Mouse (Mus musculus) hindbrain, embryonic 16.5 days (tissue): ENCODE measurements around the gene Topors. TPM values are rescaled to one million over a fixed set of nuclear protein-coding genes. Genes with fewer than 3 reads are reported as not detected.

Experiments used
- ATAC-seq: fragments of 200-750 bp; cut with Nextera tagmentation; 2 replicates; pipeline ENCODE4 v1.8.0; 2017; ENCODE audit warnings: moderate TSS enrichment, moderate library complexity
- H3K27ac ChIP-seq: fragments of 300-500 bp; sonication (generic); 2 replicates; pipeline ENCODE4 v1.5.1; 2014; ENCODE audit warnings: low read depth, mild to moderate bottlenecking, control low read depth, low read length, moderate library complexity
- H3K27me3 ChIP-seq: fragments of 300-500 bp; sonication (generic); replicated peaks from 2 replicates; pipeline ENCODE4 v1.6.1; 2014; ENCODE audit warnings: low read length; ENCODE audit not compliant: control insufficient read depth, insufficient read depth
- H3K36me3 ChIP-seq: fragments of 300-500 bp; sonication (generic); 2 replicates; pipeline ENCODE4 v1.6.1; 2014; ENCODE audit warnings: mild to moderate bottlenecking, low read length, moderate library complexity, mixed read lengths; ENCODE audit not compliant: control insufficient read depth, insufficient read depth
- H3K4me1 ChIP-seq: fragments of 300-500 bp; sonication (generic); 2 replicates; pipeline ENCODE4 v1.6.1; 2014; ENCODE audit warnings: low read depth, low read length; ENCODE audit not compliant: control insufficient read depth, insufficient read depth
- H3K4me2 ChIP-seq: fragments of 300-500 bp; sonication (generic); 2 replicates; pipeline ENCODE4 v1.6.1; 2014; ENCODE audit warnings: mild to moderate bottlenecking, low read length, control low read depth, moderate library complexity
- H3K4me3 ChIP-seq: fragments of 300-500 bp; sonication (generic); 2 replicates; pipeline ENCODE4 v1.5.1; 2014; ENCODE audit warnings: mild to moderate bottlenecking, low read length, control low read depth, moderate library complexity
- H3K9ac ChIP-seq: fragments of 300-500 bp; sonication (generic); 2 replicates; pipeline ENCODE4 v1.6.1; 2014; ENCODE audit warnings: low read depth, mild to moderate bottlenecking, control low read depth, low read length, moderate library complexity
- H3K9me3 ChIP-seq: fragments of 300-500 bp; sonication (generic); 2 replicates; pipeline ENCODE4 v1.6.1; 2014; ENCODE audit warnings: mild to moderate bottlenecking, low read length, moderate library complexity; ENCODE audit not compliant: control insufficient read depth
- WGBS: fragments of 180-500 bp; shearing (Covaris S2); extraction: QIAGEN DNeasy Blood & Tissue Kit; methylation state at CpG from one replicate; pipeline ENCODE4 v1.1.7; 2014; 5-methylcytosine and 5-hydroxymethylcytosine counted together
- polyA plus RNA-seq: library from polyadenylated mRNA; unstranded; fragments of >200 nt; fragmentation: Nextera tagmentation; extraction: Ambion mirVana; gene quantifications from 2 replicates; pipeline ENCODE4 v1.2.1, GENCODE M21; 2015

Topors gene
- polyA plus RNA-seq, 1 experiment from 2014 or later: 28.8 TPM

DNA sequence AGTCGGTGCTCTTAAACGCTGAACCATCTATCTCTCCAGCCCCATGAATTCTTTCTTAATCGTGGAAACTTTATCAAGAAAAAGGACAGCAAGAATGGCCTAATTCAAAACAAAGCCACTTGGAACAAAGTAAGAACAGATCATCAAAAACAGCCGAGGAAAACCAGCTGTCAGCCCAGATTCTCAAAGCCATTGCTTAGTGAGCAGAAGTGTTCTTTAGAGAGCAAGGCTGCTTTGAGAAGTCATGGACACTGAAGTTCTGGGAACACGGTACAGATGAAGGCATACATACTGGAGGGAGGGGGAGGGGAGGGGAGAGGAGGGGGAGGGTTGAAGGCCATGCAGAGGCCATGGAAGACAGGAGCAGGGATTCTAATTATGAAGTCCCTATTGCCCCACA is 43.6 kb downstream of the Topors start:
- 79% methylated on average over 5 of the region's 5 CpGs for WGBS
- no peaks in the 10 kb centered on the region for H3K27me3 ChIP-seq
- no peaks in the 10 kb centered on the region for H3K4me1 ChIP-seq
- no peak overlapping the region for H3K9ac ChIP-seq
- no peaks in the 10 kb centered on the region for H3K36me3 ChIP-seq
- no peak for ATAC-seq
- no peak overlapping the region for H3K4me2 ChIP-seq
- H3K9me3 ChIP-seq: no peaks in the 10 kb centered on the region
- H3K27ac ChIP-seq: no peak overlapping the region
- no peak overlapping the region for H3K4me3 ChIP-seq

DNA sequence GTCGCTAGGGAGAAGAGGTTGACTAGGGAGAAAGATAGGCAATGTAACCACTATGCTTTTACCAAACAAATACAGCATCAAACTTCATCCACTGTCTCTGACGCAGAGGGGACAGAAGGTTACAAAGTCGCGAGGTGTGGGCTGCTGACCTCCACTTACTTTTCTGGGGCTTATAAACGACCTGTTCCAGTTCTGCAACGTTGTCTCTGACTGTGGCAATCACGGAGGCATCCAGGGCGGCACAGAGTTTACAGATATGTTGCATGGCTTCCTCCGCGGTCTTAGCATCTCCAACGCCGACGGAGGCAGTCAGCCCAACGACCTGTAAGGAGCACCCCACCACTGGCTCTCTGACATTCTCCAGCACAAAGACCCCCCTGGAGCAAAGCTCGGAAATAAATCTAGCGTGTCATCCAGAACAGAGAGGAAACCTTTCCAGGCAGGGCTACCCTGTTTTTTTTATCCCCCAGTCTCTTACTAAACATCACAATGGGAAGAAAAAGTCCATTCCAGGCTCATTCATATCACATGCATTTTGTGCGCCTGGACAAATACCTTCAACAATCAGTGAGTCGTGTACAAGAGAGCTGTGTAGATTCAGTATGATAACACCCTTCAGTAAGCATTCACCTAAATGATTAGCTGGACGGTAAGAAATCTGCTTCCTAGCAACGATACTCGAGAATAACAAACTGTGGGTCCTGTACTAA is 47.6 kb downstream of the Topors start:
- WGBS: 40% methylated on average over 21 of the region's 21 CpGs
- no peak overlapping the region for H3K4me2 ChIP-seq

DNA sequence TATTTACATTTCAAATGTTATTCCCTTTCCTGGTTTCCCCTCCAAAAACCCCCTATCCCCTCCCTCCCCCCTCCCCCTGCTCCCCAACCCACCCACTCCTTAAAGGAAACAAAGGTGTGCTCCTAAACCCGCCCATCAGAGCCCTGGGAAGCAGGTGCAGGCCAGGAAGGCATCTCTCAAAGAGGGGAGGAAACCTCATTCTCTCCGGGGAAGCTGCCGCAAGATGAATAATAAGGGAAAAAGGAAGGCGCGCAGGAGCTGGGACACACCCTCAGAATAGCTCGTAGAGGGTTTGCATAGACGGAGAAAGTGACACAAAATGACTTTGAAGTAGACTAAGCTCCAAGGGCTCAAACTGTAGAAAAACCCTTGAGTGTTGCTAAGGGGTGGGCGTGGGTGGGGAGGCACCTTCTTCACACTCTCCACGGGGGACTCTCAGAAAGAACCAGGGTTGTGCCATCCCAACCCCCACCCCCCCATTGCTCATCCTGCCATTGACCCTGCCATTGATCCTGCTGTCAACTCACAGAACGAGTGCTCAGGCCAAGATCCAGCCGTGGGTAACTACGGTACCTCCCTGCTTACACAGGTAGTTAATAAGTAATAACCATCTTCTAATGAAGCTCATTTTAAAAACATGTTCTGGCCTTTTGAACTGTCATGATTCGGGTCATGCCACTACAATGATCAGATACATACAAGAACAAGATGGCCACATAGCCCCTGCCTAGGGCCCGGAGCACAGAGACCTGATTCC is 48.5 kb downstream of the Topors start:
- ATAC-seq: no peak
- Histone ChIP-seq H3K27ac (no peak overlapping the region), H3K27me3 (no peaks in the 10 kb centered on the region), H3K36me3 (no peaks in the 10 kb centered on the region), H3K4me3 (no peak overlapping the region), H3K9me3 (no peaks in the 10 kb centered on the region), H3K4me1 (peaks cover 5% of the 10 kb centered on the region), H3K4me2 (no peak overlapping the region; the same call in 1 of the 2 replicates), H3K9ac (no peak overlapping the region)
- WGBS: 34% methylated on average over 14 of the region's 14 CpGs

More for the DNA sequence above, 47.6 kb downstream of the Topors start:
- H3K4me1 ChIP-seq: peaks cover 5% of the 10 kb centered on the region
- H3K36me3 ChIP-seq: no peaks in the 10 kb centered on the region
- H3K9me3 ChIP-seq: no peaks in the 10 kb centered on the region
- H3K27ac ChIP-seq: no peak overlapping the region
- H3K4me3 ChIP-seq: no peak overlapping the region
- H3K9ac ChIP-seq: no peak overlapping the region
- ATAC-seq: no peak
- H3K27me3 ChIP-seq: no peaks in the 10 kb centered on the region

DNA sequence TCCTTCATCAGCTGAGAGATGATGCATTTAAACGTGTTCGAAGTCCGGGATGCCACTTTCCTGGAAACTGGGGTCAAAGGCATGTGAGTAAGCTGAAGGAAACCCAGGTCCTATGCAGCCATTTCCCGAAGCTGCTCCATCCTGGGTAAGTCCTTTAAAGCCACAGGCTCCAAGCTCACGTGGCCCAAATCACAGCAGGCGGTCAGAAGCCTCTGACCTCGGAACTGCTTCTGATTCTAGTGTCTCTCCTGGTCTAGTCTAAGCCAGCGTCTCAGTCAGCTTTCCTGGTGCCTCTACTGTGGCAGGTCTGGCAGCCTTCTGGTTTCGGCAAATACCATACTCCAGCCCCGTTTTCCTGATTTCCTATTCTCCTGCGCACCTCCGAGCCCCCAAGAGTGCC is 49.2 kb downstream of the Topors start:
- H3K4me3 ChIP-seq: no peak overlapping the region; the same call in 1 of the 2 replicates
- H3K9me3 ChIP-seq: no peaks in the 10 kb centered on the region
- H3K27me3 ChIP-seq: no peaks in the 10 kb centered on the region
- H3K4me2 ChIP-seq: peak overlapping the region; percentile 43
- H3K4me1 ChIP-seq: peaks cover 5% of the 10 kb centered on the region
- 0 out of 2 replicates have a peak overlapping the region, but pooled peaks have one; percentile 25 for H3K9ac ChIP-seq
- WGBS: 20% methylated on average over 12 of the region's 12 CpGs
- H3K36me3 ChIP-seq: no peaks in the 10 kb centered on the region
- no peak overlapping the region for H3K27ac ChIP-seq
- ATAC-seq: no peak

DNA sequence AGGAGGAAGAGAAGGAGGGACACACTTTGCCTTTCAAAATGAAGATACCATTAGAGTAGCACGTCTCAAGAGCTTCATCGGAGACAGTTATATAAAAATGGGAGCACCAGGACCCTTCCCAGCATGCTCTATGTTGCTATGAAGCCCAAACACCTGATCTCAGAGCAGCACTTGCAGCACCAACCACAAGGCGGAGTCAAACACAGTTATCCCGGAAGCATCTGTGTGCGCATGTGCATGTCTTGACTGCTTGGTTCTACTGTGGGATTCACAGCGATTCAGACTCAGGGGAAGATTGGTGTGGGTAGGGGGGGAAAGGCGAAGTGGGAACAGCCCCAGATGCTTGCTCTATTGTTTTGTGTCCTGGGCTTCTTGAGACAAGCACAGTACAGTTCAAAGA is 51.3 kb downstream of the Topors start:
- Histone ChIP-seq H3K4me1 (peaks cover 5% of the 10 kb centered on the region), H3K9ac (no peak overlapping the region), H3K27me3 (no peaks in the 10 kb centered on the region), H3K4me2 (no peak overlapping the region), H3K36me3 (no peaks in the 10 kb centered on the region), H3K9me3 (no peaks in the 10 kb centered on the region), H3K4me3 (no peak overlapping the region), H3K27ac (no peak overlapping the region)
- no peak for ATAC-seq
- WGBS: 78% methylated on average over 7 of the region's 7 CpGs

DNA sequence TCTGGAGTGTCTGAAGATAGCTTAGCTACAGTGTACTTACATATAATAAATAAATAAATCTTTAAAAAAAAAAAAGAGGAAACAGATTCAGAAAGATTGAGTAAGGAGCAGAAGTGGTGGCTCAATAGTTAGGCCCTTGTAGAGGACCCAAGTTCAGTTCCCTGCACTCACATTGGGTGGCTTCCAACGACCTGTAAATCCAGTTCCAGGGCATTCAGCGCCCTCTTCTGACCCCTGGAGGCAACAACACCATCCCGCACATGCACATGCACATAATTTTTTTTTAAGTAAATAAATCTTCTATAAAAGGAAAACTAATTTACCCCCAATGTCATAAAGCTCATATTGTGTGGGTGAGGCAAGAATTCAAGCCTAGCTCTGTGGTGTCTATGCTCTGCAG is 51.7 kb downstream of the Topors start:
- no peaks in the 10 kb centered on the region for H3K36me3 ChIP-seq
- H3K27ac ChIP-seq: no peak overlapping the region
- no peaks in the 10 kb centered on the region for H3K9me3 ChIP-seq
- peaks cover 5% of the 10 kb centered on the region for H3K4me1 ChIP-seq
- H3K27me3 ChIP-seq: no peaks in the 10 kb centered on the region
- ATAC-seq: no peak
- 66% methylated on average over 3 of the region's 3 CpGs for WGBS
- no peak overlapping the region for H3K4me2 ChIP-seq
- no peak overlapping the region for H3K4me3 ChIP-seq
- H3K9ac ChIP-seq: no peak overlapping the region

DNA sequence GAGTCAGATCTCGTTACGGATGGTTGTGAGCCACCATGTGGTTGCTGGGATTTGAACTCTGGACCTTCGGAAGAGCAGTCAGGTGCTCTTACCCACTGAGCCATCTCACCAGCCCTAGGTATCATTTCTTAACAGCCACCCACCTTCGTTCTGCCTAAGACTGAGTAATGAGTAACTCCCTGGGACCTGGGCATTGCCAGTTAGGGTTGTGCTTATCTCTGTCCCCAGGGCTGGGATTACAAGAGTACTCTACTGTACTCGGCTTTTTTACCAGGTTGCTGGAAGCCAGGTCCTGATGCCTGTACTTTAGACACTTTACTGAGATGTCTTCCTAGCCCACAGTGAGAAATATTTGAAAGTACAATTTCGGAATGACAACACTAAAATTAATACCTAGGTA is 57.5 kb downstream of the Topors start:
- H3K27ac ChIP-seq: no peak overlapping the region
- H3K9ac ChIP-seq: no peak overlapping the region
- no peak overlapping the region for H3K4me2 ChIP-seq
- ATAC-seq: no peak
- 83% methylated on average over 4 of the region's 6 CpGs for WGBS
- no peaks in the 10 kb centered on the region for H3K9me3 ChIP-seq
- no peaks in the 10 kb centered on the region for H3K36me3 ChIP-seq
- H3K4me1 ChIP-seq: no peaks in the 10 kb centered on the region
- no peaks in the 10 kb centered on the region for H3K27me3 ChIP-seq
- H3K4me3 ChIP-seq: no peak overlapping the region

Other genes with a start within 250 kb of the Topors start
- 45.3 and 49.4 TPM in 2 replicates for gene Aco1, start 126.8 kb downstream of the Topors start, polyA plus RNA-seq
- 3.3 TPM in 2 replicates for gene Ddx58, start 30.0 kb downstream of the Topors start, polyA plus RNA-seq
- 12.5 TPM in 2 replicates for gene Smim27, start 271 bp downstream of the Topors start, polyA plus RNA-seq
- gene Ndufb6, start 9.6 kb upstream of the Topors start, polyA plus RNA-seq: 369 and 426 TPM in 2 replicates
- 1.1 and 1.4 TPM in 2 replicates for gene Tmem215, start 202.3 kb upstream of the Topors start, polyA plus RNA-seq